Mouse (Mus musculus) neural tube, embryonic 12.5 days (tissue): ENCODE data around the gene Tmem151b. TPM values are rescaled to one million over a fixed set of nuclear protein-coding genes. Genes with fewer than 3 reads are reported as not detected.
A peak's percentile ranks its signal among the peaks of the same experiment; 100 is the strongest.

ENCODE experiments used
- ATAC-seq: fragments of 200-750 bp; cut with Nextera tagmentation; 2 replicates; pipeline ENCODE4 v1.8.0; 2017; ENCODE audit warnings: low read depth, mild to moderate bottlenecking, moderate TSS enrichment, moderate library complexity; ENCODE audit not compliant: low FRiP score
- H3K27ac ChIP-seq: fragments of 300-500 bp; sonication (generic); 2 replicates; pipeline ENCODE4 v1.5.1; 2016
- H3K27me3 ChIP-seq: fragments of 300-500 bp; sonication (generic); replicated peaks from 2 replicates; pipeline ENCODE4 v1.6.1; 2016; ENCODE audit warnings: mild to moderate bottlenecking
- H3K36me3 ChIP-seq: fragments of 300-500 bp; sonication (generic); 2 replicates; pipeline ENCODE4 v1.6.1; 2016; ENCODE audit warnings: mild to moderate bottlenecking
- H3K4me1 ChIP-seq: fragments of 300-500 bp; sonication (generic); 2 replicates; pipeline ENCODE4 v1.6.1; 2016
- H3K4me2 ChIP-seq: fragments of 300-500 bp; sonication (generic); replicated peaks from 2 replicates; pipeline ENCODE4 v1.6.1; 2016; ENCODE audit warnings: mild to moderate bottlenecking
- H3K4me3 ChIP-seq: fragments of 300-500 bp; sonication (generic); 2 replicates; pipeline ENCODE4 v1.5.1; 2016
- H3K9ac ChIP-seq: fragments of 300-500 bp; sonication (generic); 2 replicates; pipeline ENCODE4 v1.6.1; 2016; ENCODE audit warnings: mild to moderate bottlenecking
- H3K9me3 ChIP-seq: fragments of 300-500 bp; sonication (generic); 2 replicates; pipeline ENCODE4 v1.6.1; 2016; ENCODE audit warnings: mild to moderate bottlenecking
- WGBS: fragments of 180-500 bp; shearing (Covaris S2); methylation state at CpG from one replicate; pipeline ENCODE4 v1.1.7; 2016; 5-methylcytosine and 5-hydroxymethylcytosine counted together
- polyA plus RNA-seq: library from polyadenylated mRNA; unstranded; fragments of >200 nt; fragmentation: Nextera tagmentation; extraction: Ambion mirVana; gene quantifications from 2 replicates; pipeline ENCODE4 v1.2.1, GENCODE M21; 2016

Gene Tmem151b
- 10.5 and 13.1 TPM in 2 replicates for polyA plus RNA-seq

DNA sequence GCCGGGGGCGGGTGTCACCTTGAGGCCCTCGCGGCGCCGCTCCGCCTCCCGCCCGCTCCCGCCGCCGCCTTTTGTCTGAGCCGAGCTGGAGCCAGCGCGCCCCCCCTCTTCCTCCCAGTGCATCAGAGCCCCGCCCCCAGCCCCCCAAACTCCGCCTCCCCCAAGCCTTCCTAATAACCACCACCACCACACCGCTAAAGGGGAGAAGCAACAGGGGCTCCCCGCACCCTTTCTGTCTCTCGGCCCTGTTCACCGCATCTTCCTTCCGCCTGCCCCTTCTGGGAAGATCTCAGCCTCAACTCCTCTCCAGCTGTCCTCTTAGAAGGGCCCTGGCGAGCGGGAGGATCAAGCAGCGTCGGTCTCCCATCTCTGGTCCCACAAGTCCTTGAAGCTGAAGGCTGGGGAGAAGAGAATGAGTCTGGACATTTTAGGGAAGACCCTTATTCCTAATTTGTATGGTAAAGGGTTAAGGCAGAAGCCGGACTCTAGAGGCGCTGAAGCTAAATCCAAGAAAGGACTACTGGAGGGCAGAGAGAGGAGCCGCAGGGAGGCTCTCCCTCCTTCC lies at the start of gene Tmem151b:
Gene Tmem151b (minus strand): TSS at position 61 of the 565 bp plus-strand sequence.
- peak within 1 kb of the TSS; percentile 79 for H3K27ac ChIP-seq
- peaks cover 16% of the 10 kb centered on the region for H3K36me3 ChIP-seq
- ATAC-seq, result peak; percentile 32
- peak within 1 kb of the TSS; percentile 98 for H3K9ac ChIP-seq
- H3K4me2 ChIP-seq, result peak within 1 kb of the TSS; percentile 84
- H3K9me3 ChIP-seq, result no peaks in the 10 kb centered on the region
- peaks cover 34% of the 10 kb centered on the region for H3K27me3 ChIP-seq
- peak within 1 kb of the TSS; percentile 79 for H3K4me3 ChIP-seq
- 1% methylated on average over 25 of the region's 29 CpGs for WGBS
- H3K4me1 ChIP-seq, result peaks cover 37% of the 10 kb centered on the region

- H3K4me1 ChIP-seq, result peaks cover 48% of the 10 kb centered on the region
- no peak overlapping the region for H3K9ac ChIP-seq
- no peak for ATAC-seq
- peaks cover 46% of the 10 kb centered on the region for H3K27me3 ChIP-seq
- H3K27ac ChIP-seq, result no peak overlapping the region
- H3K9me3 ChIP-seq, result no peaks in the 10 kb centered on the region
- no peaks in the 10 kb centered on the region for H3K36me3 ChIP-seq
- peak overlapping the region; percentile 74; the same call in 1 of the 2 replicates for H3K4me2 ChIP-seq
- H3K4me3 ChIP-seq, result no peak overlapping the region
- WGBS, result 61% methylated on average over 3 of the region's 3 CpGs
Measured at GRCm38 (mm10) chr17:45598891-45599290, 49.4 kb upstream of the Tmem151b start.

DNA sequence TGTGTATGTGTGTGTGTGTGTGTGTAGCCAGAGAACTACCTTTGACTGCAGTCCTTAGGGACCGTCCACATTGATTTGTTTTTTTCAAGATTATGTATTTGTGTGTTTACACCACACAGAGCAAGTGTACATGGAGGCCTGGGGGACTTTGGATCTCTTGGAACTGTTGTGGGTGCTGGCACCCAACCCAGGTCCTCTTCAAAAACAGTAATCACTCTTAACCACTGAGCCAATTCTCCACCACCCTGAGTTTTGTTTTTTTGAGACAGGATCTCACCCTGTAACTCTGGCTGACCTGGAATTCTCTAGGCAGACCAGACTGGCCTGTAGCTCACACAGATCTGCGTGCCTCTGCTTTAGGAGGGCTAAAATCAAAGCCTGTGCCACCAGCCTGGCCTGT lies 48.9 kb upstream of the Tmem151b start:
- 83% methylated on average over 2 of the region's 2 CpGs for WGBS
- H3K36me3 ChIP-seq, result no peaks in the 10 kb centered on the region
- no peak overlapping the region for H3K4me3 ChIP-seq
- no peaks in the 10 kb centered on the region for H3K9me3 ChIP-seq
- no peak overlapping the region for H3K27ac ChIP-seq
- H3K9ac ChIP-seq, result no peak overlapping the region
- no peak overlapping the region for H3K4me2 ChIP-seq
- peaks cover 48% of the 10 kb centered on the region for H3K27me3 ChIP-seq
- H3K4me1 ChIP-seq, result peaks cover 53% of the 10 kb centered on the region
- ATAC-seq, result no peak

DNA sequence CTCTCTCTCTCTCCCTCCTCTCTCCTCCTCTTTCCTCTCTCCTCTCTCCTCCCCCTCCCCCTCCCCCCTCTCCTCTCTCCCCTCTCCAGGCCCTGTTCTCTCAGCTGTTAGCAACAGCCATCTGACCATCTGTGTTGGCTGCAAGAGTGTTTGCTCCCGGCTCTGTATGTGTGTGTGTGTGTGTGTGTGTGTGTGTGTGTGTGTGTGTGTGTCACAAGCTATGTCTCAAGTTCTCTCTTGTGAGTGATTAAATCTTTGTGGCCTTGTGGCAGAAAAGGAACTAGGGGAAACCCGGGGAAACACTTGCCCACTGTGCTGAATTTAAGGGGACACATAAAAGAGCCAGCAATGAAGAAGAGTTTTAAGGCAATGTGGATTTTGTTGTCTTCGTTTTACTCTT lies 48.3 kb upstream of the Tmem151b start:
- 34% methylated on average over 3 of the region's 3 CpGs for WGBS
- H3K36me3 ChIP-seq, result no peaks in the 10 kb centered on the region
- H3K9me3 ChIP-seq, result no peaks in the 10 kb centered on the region
- no peak overlapping the region for H3K4me2 ChIP-seq
- peaks cover 47% of the 10 kb centered on the region for H3K27me3 ChIP-seq
- H3K27ac ChIP-seq, result no peak overlapping the region
- H3K9ac ChIP-seq, result no peak overlapping the region
- peaks cover 55% of the 10 kb centered on the region for H3K4me1 ChIP-seq
- no peak overlapping the region for H3K4me3 ChIP-seq
- no peak for ATAC-seq

GRCm38 (mm10) chr17:45596631-45597396 lies 47.3 kb upstream of the Tmem151b start:
- Histone ChIP-seq H3K4me1 (peaks cover 60% of the 10 kb centered on the region), H3K4me2 (peak overlapping the region; percentile 93; the same call in 1 of the 2 replicates), H3K27ac (peak overlapping the region; percentile 5; the same call in 1 of the 2 replicates), H3K9ac (no peak overlapping the region), H3K9me3 (no peaks in the 10 kb centered on the region), H3K27me3 (peaks cover 41% of the 10 kb centered on the region), H3K4me3 (no peak overlapping the region), H3K36me3 (no peaks in the 10 kb centered on the region)
- WGBS, result 27% methylated on average over 11 of the region's 11 CpGs
- 0 out of 2 replicates have a peak, but pooled peaks have one; percentile 25 for ATAC-seq

DNA sequence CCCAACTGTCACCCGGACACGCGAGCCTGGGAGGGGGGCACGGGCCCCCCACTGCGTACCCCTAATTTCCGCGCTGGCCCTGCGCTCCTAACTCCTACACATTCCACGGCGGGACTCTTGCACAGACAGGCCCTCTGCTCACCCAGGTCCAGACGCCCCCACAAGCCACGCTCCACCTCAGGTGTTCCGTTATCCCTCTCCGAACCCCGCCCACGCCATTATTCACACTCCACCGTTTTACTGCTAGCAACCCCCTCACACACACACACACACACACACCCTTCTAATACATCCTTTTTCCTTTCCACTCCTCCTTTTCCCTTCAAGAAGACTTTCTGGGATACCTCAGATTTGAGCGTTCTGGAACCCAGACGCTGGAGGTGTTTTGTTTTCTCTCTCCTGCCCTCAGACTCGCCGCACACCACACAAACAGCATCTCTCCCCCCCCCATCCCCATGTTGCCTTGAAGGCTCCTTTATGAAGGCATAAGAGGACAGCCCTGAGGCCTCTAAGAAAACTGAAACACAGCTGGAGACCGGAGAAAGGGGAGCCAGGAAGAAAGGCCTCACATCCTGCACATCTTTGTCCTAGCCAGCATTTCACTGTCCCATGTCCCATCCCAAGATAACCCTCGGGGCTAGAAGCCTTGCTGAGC lies 46.4 kb upstream of the Tmem151b start:
- Histone ChIP-seq H3K4me2 (peak overlapping the region; percentile 93), H3K36me3 (no peaks in the 10 kb centered on the region), H3K4me3 (peak overlapping the region; percentile 45), H3K27me3 (peaks cover 32% of the 10 kb centered on the region), H3K4me1 (peaks cover 58% of the 10 kb centered on the region), H3K9ac (peak overlapping the region; percentile 56), H3K27ac (no peak overlapping the region), H3K9me3 (no peaks in the 10 kb centered on the region)
- WGBS, result 4% methylated on average over 23 of the region's 23 CpGs
- peak; percentile 19 for ATAC-seq

DNA sequence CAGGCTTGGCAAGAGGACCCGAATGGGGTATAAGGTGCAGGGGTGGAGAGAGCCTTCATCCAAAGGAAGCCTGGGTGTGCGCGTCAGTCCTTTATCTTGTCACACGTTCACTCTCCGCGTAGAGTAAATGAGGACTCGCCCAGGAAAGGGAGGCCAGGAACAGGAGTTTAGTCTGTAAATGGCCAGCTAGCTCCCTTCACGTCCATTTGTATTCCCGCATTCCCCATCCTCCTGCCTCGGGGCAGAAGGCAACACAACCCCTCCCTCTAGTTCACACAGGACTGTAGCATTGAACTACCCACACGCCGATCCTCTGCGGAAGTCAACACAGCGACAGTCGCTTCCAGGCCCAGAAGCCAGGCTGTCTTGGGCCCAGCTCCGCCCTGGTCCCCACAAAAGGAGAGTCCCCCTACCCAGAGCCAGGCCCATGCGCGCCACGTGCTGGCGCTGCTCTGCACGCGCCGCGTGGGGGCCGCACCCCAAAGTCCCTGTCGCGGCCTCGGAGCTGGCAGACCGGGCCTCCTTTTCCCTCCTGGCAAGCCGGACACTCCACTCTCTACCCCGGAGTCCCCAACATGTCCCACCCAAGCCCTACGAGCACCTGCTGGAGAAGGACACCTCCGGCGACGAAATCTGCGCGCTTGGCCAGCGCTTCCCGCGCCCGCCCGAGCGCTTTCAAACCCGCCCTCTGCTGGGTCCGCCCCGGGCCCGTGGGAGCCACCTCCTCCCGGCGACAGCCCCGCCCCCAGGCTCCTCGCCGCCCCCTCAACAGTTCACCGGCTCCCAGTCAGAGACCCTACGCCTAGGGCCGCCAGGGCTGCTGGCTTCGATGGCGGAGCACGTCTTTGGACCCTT lies 45.6 kb upstream of the Tmem151b start:
- Histone ChIP-seq H3K9me3 (no peaks in the 10 kb centered on the region), H3K4me3 (peak overlapping the region; percentile 45), H3K27ac (no peak overlapping the region), H3K27me3 (peaks cover 24% of the 10 kb centered on the region), H3K4me1 (peaks cover 58% of the 10 kb centered on the region), H3K36me3 (no peaks in the 10 kb centered on the region), H3K9ac (peak overlapping the region; percentile 56), H3K4me2 (peak overlapping the region; percentile 93)
- 1% methylated on average over 58 of the region's 58 CpGs for WGBS
- peak; percentile 73 for ATAC-seq

DNA sequence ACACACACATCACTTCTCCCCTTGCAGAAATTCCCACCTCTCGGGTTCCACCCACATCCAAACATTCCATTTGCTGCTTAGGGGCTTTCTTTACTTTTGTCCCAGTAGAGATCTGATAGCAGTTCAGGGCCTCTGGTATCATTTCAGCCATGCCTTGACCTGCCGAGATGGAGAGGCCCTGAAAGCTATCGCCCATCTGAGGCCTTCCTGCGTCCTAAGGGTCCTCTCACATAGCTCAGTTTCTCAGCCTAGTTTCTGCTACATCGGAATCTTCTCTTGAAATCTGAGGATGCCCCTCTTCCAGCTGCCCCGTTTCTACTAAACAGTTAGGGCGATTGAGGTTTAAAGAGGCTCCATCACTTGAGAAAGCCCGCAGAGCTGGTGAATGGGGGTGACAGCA lies 44.7 kb upstream of the Tmem151b start:
- Histone ChIP-seq H3K9me3 (no peaks in the 10 kb centered on the region), H3K27me3 (peaks cover 22% of the 10 kb centered on the region), H3K4me3 (no peak overlapping the region), H3K36me3 (no peaks in the 10 kb centered on the region), H3K9ac (no peak overlapping the region), H3K4me2 (peak overlapping the region; percentile 93), H3K4me1 (peaks cover 52% of the 10 kb centered on the region), H3K27ac (no peak overlapping the region)
- no peak for ATAC-seq
- WGBS, result 50% methylated on average over 8 of the region's 8 CpGs

DNA sequence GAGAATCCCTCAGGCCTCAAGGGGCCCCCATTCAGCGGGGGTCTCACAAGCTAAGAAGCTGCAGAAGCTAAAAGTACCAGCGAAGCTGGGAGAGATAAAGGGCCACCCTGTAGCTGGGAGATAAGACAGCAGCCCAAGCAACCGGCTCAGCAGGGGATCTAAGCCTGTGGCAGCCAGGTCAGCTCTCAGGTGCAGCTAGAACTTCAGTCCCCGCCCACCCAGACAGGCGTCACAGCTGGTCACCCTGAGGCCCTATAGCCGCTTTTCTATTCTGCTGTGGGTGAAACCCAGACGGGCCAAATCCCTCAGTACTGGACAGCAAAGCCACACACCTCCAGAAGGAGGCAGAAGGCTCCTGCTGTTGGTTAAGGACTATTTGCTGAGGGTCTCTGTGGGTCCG lies 44.0 kb upstream of the Tmem151b start:
- Histone ChIP-seq H3K4me1 (peaks cover 51% of the 10 kb centered on the region), H3K9ac (0 out of 2 replicates have a peak overlapping the region, but pooled peaks have one; percentile 17), H3K4me3 (no peak overlapping the region), H3K27me3 (peaks cover 22% of the 10 kb centered on the region), H3K36me3 (no peaks in the 10 kb centered on the region), H3K27ac (no peak overlapping the region), H3K4me2 (peak overlapping the region; percentile 93), H3K9me3 (no peaks in the 10 kb centered on the region)
- WGBS, result 30% methylated on average over 8 of the region's 8 CpGs
- ATAC-seq, result no peak

DNA sequence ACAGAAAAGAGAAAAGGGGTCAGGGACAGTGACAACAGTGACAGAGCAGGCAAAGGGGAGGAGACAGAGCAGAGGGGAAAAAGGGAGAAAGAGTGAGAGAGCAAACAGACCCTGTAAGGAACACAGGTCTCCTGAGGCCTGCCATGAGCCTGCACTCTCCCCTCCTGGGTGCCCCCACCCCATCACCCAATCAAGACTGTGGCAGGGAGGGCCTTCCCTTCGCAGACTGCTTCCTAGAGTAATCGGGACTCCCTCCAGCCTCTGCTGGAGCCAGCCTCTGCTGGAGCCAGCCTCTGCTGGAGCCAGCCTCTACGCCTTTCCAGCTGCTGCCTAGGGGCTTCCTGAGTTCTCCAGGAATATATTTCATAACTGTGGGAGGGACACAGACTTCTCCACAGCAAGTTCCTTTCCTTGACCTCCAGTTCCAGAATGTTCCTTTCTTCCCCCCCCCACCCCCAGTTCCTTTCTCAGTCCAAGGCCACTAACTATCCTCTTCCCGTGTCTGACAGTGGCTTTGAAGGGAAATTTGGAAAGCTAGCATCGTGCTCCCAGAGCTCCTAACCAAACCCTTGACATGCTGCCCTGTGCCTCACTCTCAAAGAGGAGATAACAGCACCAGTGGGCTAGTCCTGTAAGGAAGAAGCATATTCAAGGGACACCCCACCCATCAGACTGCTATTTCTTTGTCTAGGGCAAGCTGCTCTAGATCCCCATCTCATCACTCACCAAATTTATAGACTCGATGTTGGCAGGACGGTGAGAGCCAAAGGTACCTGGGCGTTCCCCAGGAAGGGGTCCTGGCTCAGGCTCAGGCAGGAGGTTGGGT lies 43.3 kb upstream of the Tmem151b start:
- ATAC-seq, result no peak
- peaks cover 51% of the 10 kb centered on the region for H3K4me1 ChIP-seq
- H3K27me3 ChIP-seq, result peaks cover 22% of the 10 kb centered on the region
- peak overlapping the region; percentile 93 for H3K4me2 ChIP-seq
- H3K9ac ChIP-seq, result 0 out of 2 replicates have a peak overlapping the region, but pooled peaks have one; percentile 29
- no peak overlapping the region for H3K4me3 ChIP-seq
- H3K27ac ChIP-seq, result no peak overlapping the region
- H3K36me3 ChIP-seq, result no peaks in the 10 kb centered on the region
- no peaks in the 10 kb centered on the region for H3K9me3 ChIP-seq
- WGBS, result 61% methylated on average over 8 of the region's 8 CpGs
